Mouse (Mus musculus) spleen, postnatal 4 days (tissue): ENCODE data around the gene Sema4d.

Experiments used
- DNase-seq, 2 experiments: peaks; one replicate each; pipeline ENCODE4 v3.0.0; 2022; ENCODE audit warnings: low spot score in 2 of 2

Sema4d gene

GRCm38 (mm10) chr13:51814646-51815045 is 21.1 kb upstream of the Sema4d start:
- DNase-seq, result no peak

GRCm38 (mm10) chr13:51813621-51814615 is 20.4 kb upstream of the Sema4d start:
- DNase-seq, result no peak

DNA sequence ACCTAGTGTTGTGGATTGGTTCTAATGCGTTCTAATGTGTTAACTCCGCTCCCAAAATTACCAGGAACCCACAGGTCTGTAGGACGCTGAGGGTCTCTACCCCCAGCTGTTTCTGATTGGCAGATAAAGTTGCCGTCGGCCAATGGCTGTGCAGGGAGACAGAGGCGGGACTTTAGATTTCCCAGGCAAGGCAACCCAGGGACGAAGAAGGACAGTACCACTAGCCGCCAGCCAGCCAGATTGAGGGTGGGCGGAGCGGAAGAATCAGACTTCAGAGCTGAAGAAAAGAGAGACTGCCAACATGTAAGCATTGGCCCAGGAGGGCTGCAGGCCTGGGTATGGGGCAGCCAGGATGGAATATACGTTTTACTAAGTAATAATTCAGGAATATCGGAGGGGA is 14.6 kb upstream of the Sema4d start:
- no peak for DNase-seq

- no peak for DNase-seq
Measured at GRCm38 (mm10) chr13:51806220-51806619, 12.7 kb upstream of the Sema4d start.

- no peak for DNase-seq
Measured at GRCm38 (mm10) chr13:51805634-51806033, 12.1 kb upstream of the Sema4d start.

DNA sequence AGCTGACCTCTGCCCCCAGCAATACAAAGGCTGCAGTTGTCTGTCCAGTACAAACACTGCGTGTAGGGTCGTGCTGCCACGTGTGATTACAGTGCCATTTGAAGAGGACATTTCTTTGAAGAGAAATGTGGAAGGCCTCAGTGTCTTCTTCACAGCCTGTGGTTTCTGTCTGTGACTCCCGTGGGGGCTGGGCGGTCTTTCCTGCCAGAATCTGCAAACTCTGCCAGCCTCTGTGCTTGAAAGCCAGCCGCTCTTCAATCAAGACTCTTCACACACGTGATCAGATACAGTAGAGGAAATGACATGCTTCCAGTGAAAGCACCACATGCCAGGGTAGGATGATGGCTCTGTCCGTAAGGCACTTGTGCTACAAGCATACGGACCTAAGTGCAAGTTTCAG is 7.4 kb upstream of the Sema4d start:
- DNase-seq, result no peak

GRCm38 (mm10) chr13:51799735-51800522 is 6.4 kb upstream of the Sema4d start:
- no peak for DNase-seq

GRCm38 (mm10) chr13:51797899-51798746 is 4.6 kb upstream of the Sema4d start:
- DNase-seq, result no peak

GRCm38 (mm10) chr13:51793948-51794347 is 401 bp upstream of the Sema4d start:
- DNase-seq, result no peak

GRCm38 (mm10) chr13:51792729-51793424 is 670 bp downstream of the Sema4d start:
- DNase-seq, result peak; percentile 60 to 84

GRCm38 (mm10) chr13:51792135-51792573 is 1.4 kb downstream of the Sema4d start:
- DNase-seq, result no peak

GRCm38 (mm10) chr13:51791604-51792003 is 1.9 kb downstream of the Sema4d start:
- no peak for DNase-seq

- no peak for DNase-seq
Measured at GRCm38 (mm10) chr13:51790793-51791192, 2.8 kb downstream of the Sema4d start.

DNA sequence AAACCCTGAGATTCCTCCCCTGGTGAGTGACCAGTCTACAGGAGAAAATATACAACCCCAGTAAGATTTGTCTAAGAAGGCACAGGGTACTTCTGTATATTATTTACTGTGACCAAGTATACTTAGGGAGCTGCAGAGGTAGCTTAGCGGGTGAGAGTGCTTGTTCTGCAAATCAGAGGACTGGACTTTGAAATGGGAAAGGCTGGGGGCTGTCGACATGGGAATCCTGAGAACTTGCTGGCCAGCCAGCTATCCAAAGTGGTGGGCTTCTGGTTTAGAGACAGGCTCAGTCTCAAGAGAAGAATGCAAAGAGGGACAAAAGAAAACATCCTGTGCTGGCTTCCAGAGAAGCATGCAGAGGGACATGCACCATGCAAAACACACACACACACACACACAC is 5.7 kb downstream of the Sema4d start:
- no peak for DNase-seq

DNA sequence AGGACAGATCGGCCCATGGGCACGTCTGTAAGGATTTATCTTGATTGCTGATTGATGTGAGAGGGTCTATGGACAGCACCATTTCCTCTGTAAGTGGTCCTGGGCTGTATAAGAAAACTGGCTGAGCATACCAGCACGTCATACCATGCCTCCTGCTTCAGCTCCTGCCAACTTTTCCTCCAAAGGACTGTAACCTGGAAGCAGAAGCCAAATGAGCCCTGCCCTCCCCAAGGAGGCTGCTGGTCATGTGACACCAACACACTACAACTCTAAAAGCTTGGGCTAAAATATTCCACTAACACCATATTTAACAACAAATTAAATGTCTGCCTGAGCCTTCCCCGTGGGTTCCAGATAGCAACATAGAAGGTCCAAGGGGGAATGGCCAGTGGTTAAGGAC is 6.9 kb downstream of the Sema4d start:
- no peak for DNase-seq

GRCm38 (mm10) chr13:51784476-51784875 is 9.1 kb downstream of the Sema4d start:
- no peak for DNase-seq

DNA sequence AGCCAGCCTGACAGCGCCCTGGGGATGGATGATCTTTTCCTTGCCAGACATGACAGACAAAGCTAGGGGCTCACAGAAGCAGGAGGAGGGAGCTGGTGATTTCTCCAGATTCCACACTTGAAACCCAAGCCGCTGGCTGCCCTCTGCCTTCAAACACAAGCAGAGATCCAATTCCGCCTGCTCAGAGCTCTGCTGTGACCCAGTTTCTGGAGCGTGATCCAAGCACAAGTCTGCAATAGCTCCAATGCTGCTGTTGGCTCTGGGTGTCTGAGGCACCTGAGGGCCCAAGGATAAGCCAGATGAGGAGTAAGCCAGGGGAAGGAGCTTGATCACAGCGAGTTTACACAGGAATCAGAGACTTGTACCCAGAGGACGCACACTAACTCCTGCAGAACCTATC is 9.7 kb downstream of the Sema4d start:
- DNase-seq, result no peak

DNA sequence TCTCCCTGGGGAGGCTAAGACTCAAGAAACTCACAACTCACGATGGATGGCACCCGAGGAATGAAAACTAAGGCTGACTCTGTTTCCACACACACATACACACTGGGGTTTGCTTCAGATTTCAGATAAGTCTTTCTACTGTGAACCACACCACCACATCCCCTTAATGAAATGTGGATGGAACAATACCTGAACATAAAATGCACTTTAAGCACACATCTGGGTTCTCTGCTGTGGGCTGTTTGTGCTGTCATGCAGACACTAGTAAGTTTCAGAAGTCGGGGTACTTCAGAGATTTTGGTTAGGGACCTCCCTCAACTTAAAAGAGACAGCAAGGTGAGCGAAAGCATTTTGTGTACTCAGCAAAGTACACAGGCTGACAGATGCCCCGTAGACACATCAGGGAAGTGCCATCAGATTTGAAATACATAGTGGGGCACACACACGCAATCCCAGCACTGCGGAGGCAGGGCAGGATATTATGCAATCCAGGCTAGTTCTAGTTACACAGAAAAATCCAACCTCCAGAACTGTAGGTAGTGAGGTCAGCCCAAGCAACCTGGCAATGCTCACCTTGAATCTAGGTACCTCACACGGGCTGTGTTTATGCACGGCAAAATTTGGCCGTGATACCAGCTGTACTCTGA is 12.9 kb downstream of the Sema4d start:
- DNase-seq, result no peak

GRCm38 (mm10) chr13:51778983-51779962 is 14.3 kb downstream of the Sema4d start:
- DNase-seq, result no peak
